Mouse (Mus musculus) large intestine, adult 2 months (tissue): ENCODE results near the gene Usp22. TPM values are rescaled to one million over a fixed set of nuclear protein-coding genes. Genes with fewer than 3 reads are reported as not detected.

Source experiments
- DNase-seq: peaks from one replicate; pipeline ENCODE4 v3.0.0-alpha.2; 2012; ENCODE audit warnings: low read depth, low spot score
- WGBS: fragments of 180-500 bp; shearing (Covaris S2); methylation state at CpG from one replicate; pipeline ENCODE4 v1.1.7; 2018; 5-methylcytosine and 5-hydroxymethylcytosine counted together
- polyA plus RNA-seq: library from polyadenylated mRNA; depleted of rRNA; stranded (reverse); fragments of >200 nt; gene quantifications from 2 replicates; pipeline ENCODE4 v1.2.3, GENCODE M21; 2012; rRNA removed

The Usp22 gene
- 32.5 and 41.3 TPM in 2 replicates for polyA plus RNA-seq

DNA sequence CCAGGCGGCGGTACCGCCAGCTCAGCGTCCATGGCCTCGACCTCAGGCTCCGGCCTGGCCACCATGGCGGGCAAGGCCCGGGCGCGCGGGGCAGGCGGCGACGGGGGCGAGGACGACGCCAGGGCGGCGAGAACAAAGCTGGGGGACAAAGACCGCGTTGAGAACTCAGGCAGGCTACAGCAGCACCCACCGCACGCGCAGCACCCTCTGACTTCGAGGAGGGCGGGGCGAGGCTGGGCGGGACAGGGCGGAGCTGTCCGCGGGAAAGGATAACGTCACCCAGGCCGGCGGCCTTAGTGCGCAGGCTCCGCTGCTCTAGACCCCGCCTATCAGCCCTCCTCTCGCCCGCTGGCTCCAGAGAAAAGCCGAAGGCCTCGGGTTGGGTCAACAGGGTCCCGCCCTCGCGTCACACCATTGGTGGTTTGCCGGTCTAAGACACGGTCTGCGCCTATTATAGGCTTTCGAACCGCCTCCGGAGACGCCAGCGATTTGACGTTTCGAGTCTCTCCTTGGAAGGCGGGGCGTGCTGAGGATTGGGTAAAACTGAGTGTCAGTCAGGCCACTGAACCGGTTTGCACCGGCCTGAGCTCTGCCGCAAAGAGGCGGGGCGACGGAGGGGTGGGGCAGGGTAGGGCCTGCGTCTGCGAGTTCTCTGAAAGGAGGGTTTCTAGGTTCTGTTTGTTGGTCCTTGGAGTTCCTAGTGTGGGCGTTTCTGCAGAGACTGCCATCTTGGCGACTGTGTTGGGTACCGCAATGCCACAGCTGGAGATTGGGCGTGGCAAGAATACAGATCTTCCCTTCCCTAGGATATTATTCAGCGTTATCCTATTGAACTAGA lies at the start of gene Usp22:
Usp22 (minus strand) TSS at position 235 of the 838 bp plus-strand sequence.
- peak; percentile 98 for DNase-seq
- WGBS, result under 1% methylated on average over 69 of the region's 69 CpGs

DNA sequence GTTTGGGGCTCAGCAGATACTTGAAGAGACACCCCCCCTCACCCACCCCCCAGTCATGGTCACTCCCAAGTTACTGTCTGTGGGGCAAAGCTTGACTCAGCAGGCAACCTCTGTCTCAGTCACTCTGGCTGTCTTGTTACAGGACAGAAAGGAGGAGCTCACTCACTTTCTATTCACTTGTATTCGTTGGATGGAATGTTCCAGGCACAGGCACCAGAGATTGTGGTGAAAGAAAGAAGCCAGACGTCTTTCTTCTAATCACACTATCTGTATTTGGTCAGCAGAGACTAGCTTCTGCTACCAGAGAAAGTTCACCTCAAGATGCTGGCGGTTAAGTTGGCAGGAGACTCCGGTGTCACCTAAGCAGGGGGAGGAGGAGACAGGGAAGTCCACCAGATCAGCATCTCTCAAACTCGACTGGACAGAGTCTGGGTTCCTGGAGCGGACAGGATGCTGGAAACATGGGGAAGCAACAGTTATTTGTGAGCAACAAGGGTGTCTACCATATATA lies 49.4 kb upstream of the Usp22 start:
- DNase-seq, result no peak
- 78% methylated on average over 6 of the region's 6 CpGs for WGBS

- 81% methylated on average over 9 of the region's 9 CpGs for WGBS
- no peak for DNase-seq
Observed at GRCm38 (mm10) chr11:61222971-61223745, 48.3 kb upstream of the Usp22 start.

DNA sequence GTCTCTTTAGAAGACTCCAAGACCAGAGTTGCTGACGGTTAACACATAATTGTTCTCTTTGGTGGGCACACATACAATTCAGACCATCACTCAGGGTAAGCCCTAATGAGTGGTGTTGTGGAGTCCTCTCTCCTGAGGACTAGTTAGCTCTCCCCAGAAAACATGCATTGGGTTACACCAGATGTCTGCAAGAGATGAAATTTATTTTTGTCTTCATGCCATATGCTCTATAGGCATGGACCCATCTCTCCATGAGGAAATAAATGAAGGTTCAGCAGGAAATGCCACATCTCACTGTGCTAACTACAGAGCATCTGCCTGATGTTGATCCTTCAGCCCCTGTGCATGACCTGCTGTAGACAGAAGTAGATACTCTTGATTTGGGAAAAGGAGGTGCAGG lies 47.2 kb upstream of the Usp22 start:
- 84% methylated on average over 1 of the region's 1 CpGs for WGBS
- no peak for DNase-seq

GRCm38 (mm10) chr11:61220156-61220881 lies 45.5 kb upstream of the Usp22 start:
- 40% methylated on average over 9 of the region's 9 CpGs for WGBS
- DNase-seq, result no peak

DNA sequence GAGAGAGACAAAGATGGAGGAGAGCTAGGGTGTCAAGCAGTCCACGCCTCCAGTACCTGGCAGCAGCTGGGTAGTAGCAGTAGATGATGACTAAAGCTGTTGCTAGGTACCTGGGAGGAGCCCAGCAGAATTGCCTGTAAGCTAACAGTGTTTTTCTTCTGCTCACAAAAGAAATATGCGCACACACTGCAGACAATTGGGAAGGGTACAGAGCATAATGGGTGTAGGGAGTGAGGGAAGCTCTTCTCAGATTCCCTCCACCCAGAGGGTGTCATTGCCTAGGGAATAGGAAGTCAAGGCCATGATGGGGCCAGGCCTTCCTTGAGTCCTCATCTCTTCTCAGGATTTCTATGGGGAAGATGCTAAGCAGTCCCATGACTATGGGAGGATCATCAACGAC lies 41.1 kb upstream of the Usp22 start:
- 71% methylated on average over 3 of the region's 3 CpGs for WGBS
- no peak for DNase-seq

- no peak for DNase-seq
- 39% methylated on average over 20 of the region's 20 CpGs for WGBS
Observed at GRCm38 (mm10) chr11:61212102-61212501, 37.2 kb upstream of the Usp22 start.

GRCm38 (mm10) chr11:61208316-61208715 lies 33.5 kb upstream of the Usp22 start:
- DNase-seq, result no peak
- WGBS, result 29% methylated on average over 10 of the region's 10 CpGs

GRCm38 (mm10) chr11:61207487-61208246 lies 32.8 kb upstream of the Usp22 start, which contains the start of gene Aldh3a1:
TSS of gene Aldh3a1 (plus strand) at chr11:61207537.
- WGBS, result 74% methylated on average over 10 of the region's 10 CpGs
- DNase-seq, result no peak

GRCm38 (mm10) chr11:61206136-61206535 lies 31.3 kb upstream of the Usp22 start:
- WGBS, result 97% methylated on average over 3 of the region's 3 CpGs
- DNase-seq, result no peak

GRCm38 (mm10) chr11:61205167-61205950 lies 30.5 kb upstream of the Usp22 start:
- 83% methylated on average over 10 of the region's 10 CpGs for WGBS
- DNase-seq, result no peak

DNA sequence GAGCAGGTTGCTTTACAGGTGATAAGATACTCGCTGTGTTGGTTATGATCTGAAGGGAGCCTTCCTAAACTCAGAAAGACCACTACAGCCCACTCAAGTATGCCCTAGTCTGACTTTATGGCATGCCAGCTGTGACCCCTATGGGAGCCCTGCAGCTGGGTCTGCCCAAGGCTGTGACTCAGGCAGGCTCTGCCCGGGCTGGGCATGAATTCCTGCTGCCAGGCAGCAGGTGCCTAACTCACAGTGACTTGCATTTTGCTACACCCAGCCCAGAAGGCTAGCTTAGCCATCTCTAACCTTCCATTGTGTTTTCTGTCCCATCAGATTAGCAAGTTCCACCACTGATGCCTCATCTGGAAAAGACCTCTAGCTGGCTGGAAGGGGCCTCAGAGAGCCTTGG lies 28.0 kb upstream of the Usp22 start:
- DNase-seq, result no peak
- WGBS, result 67% methylated on average over 2 of the region's 2 CpGs

DNA sequence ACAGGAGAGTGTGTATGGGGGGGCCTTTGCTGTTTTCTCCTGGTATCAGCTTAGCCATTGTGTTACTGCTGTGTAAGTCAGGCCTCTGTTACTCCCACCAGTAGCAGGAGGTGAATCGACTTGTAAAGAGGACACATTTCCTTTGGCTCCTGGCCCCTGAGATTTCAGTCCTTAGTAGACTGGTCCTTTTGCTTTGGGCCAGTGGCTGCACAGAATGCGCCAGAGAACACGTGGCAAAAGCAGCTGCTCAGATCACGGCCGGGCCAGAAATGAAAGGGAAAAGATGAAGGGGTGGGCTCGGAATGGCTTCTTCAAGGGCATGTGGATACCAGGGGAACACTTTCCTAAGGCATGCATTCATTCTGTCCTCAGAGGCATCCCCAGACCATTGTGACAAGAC lies 27.3 kb upstream of the Usp22 start:
- 89% methylated on average over 6 of the region's 6 CpGs for WGBS
- DNase-seq, result no peak

- WGBS, result 28% methylated on average over 4 of the region's 4 CpGs
- peak; percentile 77 for DNase-seq
Observed at GRCm38 (mm10) chr11:61199620-61200362, 24.9 kb upstream of the Usp22 start.

DNA sequence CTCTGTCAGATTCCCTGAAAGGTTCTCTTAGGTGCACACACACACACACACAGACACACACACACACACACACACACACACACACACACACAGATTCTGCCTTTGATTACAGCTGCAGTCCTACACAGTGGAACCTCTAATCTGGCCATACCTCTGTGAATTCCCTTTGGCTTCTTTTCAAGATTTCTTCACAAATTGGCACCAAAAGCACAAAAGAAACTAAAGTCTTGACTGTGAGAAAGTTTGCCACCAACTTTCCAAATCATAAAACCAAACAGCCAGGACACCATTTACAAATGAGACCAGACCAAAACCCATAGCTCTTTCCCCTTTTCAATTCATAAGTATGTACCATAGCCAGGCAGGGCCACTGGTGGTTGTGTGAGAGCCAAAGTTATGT lies 23.1 kb upstream of the Usp22 start:
- DNase-seq, result no peak

DNA sequence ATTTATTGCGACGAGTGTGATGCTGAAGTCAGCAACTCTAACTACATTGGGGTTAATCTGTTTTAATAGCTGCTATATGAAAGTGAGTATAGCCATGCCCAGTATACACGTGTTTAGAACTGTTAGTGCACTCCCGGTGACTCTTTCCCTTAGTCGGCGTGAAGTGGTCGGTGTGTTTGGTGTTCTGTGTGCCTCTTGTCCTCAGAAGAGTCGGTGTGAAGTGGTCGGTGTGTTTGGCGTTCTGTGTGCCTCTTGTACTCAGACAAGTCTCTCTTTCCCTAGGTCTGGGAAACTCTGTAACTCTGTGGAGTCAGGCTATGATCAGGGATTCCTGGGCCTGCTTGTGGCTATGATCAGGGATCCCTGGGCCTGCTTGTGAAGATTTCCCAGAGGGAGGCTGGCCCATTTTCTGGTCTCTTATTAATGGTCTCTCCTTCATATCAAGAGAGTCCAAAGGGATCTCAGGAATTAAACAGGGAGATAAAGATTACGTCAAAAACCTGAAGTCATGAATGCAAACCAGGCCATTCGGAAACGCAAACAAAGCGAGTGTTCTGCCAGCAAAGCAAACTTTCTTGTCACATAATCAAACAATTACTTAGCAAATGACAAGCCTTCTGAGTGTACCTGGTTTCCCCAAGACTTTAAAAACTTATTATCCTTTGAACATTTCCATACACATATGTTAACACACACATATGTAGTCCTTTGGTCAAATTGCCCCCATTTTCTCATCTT lies 21.9 kb upstream of the Usp22 start:
- DNase-seq, result no peak
- 79% methylated on average over 14 of the region's 14 CpGs for WGBS

GRCm38 (mm10) chr11:61193392-61193791 lies 18.5 kb upstream of the Usp22 start:
- 2% methylated on average over 9 of the region's 9 CpGs for WGBS
- peak; percentile 54 for DNase-seq
